Mouse (Mus musculus) cerebellum, postnatal 10 days (tissue): ENCODE results near the gene Otor.

Experiments
- DNase-seq, 2 experiments: peaks; one replicate each; pipeline ENCODE4 v3.0.0; 2021; ENCODE audit warnings: mixed read lengths in 2 of 2

Gene Otor

DNA sequence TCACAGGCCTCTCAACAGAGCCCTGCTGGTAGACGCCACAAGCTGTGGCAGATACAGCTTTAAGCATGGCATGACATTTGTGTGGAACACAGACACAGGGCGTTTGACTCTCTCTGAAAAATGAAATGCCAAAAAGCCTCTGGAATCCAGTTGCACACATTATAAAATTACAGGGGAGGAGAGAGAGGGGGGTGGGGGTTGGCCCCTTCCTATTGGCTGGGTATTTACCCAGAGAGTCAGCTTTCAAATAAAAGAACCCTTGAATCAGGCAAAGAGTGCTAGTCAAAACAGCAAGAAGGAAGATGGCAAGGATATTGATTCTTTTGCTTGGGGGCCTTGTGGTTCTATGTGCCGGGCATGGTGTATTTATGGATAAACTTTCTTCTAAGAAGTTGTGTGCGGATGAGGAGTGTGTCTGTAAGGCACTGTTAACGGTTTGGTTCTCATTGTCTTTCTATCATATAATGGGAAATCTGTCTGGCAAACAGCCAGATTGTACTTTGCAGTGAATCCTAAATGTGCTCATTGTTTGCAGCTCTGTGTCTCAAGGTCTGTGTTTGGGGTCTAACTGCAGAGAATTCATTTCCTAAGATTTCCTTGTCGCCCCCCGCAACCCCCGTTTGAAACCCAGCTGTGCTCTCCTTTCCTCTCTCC is at the start of gene Otor:
TSS of gene Otor (plus strand) at position 276 of the 654 bp plus-strand sequence.
- no peak for DNase-seq

GRCm38 (mm10) chr2:143031283-143031682 is 47.0 kb upstream of the Otor start:
- no peak for DNase-seq

DNA sequence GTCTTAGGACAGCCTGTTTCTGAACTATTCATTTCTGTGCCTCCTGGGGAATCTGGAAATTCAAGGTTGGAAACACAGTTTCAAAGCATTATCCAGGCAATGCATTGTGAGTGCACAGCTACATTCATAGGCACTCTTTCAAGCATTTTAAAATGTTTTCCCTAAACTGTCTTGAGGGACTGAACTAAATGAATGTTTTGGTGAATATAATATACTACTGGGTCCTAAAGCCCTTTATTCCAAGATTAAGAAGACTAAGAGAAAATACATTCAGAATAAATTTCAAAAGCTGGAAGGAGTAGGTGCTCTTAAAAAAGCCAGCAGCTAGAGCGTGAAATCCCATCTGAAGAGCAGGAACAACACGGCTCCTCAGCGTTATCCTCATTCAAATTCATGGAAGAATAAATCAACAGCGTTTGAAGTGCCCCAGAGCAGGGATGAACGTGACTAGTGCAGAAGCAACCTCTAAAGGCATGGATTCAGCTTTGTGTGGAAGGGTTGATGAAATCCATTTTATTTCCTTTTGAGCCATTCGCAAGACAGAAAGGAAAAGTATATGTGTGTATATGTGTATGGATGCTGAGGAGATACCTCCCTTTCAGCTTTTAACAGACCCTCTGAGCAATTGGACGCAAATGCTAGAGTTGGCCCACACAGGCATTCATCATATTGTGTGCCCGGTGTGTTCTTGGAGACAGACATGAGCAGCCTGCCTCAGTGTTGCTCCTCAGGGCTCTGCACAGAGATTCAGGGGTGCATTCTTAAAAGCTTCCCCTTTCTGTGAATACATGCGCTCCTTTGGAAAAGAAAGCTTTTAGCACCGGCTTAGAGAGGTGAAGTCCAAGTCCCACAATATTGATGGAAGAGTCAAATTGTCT is 45.7 kb upstream of the Otor start:
- DNase-seq = peak; percentile 13 to 18

DNA sequence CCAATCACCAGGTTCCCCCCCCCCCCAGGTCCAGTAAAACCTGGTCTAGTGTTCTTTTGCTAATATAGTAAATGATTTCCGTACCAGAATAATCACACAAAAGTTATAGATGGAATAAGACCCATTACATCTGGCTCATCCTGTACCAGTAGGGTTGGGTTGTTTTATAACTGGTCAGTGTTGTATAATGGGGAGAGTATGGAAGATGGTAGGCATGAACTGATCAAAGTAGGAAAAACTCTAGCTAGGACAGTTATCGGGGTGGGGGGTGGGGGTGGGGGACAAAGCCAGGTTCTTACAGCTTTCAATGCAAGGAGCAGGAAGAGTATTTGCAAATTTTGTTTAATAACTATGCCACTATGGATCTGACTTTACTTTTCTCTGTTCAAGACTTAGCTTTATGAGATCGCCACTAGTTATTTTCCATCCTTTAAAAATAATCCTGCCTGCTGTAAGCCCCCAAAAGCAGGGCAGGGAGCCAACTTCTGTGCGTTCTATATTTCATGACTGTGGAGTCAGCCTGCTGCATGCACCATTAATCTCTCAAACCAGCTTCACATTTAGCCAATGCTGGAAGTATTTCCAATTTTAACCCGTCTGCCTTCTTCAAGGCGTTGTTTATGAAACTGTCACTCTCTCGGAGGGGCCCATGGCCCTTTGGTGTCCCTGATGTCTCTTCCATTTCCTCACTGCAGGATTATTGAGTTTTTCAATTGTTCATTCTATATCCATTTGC is 43.8 kb upstream of the Otor start:
- DNase-seq = peak; percentile 6 to 9

GRCm38 (mm10) chr2:143035086-143035593 is 43.1 kb upstream of the Otor start:
- no peak for DNase-seq

GRCm38 (mm10) chr2:143041596-143041995 is 36.7 kb upstream of the Otor start:
- no peak for DNase-seq

DNA sequence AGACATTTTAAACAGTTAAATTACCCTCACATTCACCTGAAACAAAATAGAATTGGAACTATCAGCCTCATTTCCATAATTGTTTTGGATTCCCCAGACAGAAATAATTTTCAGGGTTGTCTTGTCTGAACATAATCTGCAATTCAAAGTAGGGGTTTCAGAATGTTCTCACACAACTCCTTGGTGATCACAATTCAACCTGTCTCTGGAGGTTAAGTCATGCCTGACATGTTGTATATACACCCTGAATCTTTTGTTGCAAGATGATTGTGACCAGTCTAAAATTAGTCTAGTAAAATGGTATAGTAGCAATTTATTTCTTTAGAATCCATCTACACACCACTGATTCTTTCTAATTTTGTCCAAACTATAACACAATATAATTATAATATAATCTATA is 23.0 kb upstream of the Otor start:
- no peak for DNase-seq

GRCm38 (mm10) chr2:143056736-143057135 is 21.5 kb upstream of the Otor start:
- no peak for DNase-seq

- DNase-seq = no peak
Observed at GRCm38 (mm10) chr2:143062432-143062811, 15.9 kb upstream of the Otor start.

GRCm38 (mm10) chr2:143062812-143063792 is 15.2 kb upstream of the Otor start, which contains the start of gene Snrpb2:
Gene Snrpb2, plus strand, starts transcription at chr2:143063039.
- peak; percentile 90 to 93 for DNase-seq

- DNase-seq = no peak
Observed at GRCm38 (mm10) chr2:143065914-143066313, 12.4 kb upstream of the Otor start.

DNA sequence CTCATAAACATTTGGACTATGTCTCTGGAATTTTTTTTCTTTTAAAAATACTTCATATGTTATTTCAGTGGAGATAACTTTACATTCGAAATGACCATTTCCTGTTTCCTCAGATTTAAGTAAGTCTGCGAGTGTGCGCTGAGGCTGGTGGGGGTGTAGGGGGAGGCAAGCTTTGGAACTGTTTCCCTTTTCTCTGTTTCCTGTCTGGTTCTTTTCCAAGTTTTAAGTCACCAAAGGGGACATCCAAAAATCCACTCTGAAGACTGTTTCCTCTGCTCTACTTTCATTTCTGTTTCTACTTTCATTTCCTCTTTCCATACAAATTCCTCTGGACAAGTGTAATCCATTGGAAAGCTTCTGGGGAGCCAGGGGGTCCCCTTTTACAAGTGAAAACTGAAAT is 3.4 kb downstream of the Otor start:
- no peak for DNase-seq

- DNase-seq = no peak
Observed at GRCm38 (mm10) chr2:143084852-143085397, 6.7 kb downstream of the Otor start.

DNA sequence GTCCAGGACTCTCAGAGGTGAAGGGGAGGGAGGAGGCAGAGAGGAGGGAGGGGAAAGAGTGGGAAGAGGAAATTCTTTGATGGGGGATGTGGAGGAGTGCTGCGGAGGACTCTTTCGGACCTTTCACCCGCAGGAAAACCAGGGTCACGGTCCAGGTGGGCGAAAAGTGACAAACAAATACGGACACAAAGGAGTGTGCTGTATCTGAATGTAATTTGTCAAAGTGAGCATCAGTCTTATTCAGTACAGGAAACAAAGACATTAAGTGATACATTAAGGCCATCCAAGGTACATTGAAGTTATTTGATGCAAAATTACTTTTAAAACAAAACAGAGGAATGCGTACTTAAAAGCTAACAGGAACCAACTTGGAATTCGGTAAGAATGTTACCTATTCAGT is 11.6 kb downstream of the Otor start:
- DNase-seq = no peak

DNA sequence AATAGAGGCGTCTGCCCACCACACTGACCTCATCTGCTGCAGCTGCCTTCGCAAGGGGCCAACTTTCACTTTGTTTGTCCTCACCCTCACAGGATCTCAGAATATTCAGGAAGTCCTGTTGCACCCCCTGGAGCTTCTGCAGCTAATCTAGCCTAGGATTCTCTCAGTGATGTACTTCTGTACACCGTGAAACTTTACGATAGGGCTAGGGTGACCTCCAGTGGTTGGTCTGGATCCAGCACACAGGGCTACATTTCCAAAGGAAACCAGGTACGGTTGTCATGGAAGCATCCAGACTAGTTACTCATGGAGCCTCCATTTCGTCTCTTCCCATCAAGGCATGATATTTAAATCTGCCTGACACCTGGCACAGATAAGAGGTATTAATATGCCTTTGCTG is 15.5 kb downstream of the Otor start:
- DNase-seq = peak; percentile 82 to 84

DNA sequence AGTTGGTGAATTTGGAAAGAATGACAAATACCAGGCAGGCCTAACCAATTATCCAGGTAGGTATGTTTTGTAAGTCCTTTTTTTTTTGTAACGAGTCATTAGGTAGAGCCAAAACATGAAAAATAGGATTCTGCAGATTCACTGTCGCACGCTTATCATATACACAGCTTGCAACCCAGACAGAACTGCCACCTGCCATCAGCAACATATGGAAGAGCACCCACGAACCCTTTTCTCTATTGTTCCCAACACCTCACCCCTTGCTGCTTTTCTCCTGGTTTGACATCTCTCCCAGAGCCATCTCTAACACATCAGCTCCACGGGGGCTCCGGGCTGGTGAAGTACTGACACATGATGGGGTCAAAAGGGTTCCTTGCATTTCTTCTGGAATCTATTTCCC is 16.5 kb downstream of the Otor start:
- no peak for DNase-seq

DNA sequence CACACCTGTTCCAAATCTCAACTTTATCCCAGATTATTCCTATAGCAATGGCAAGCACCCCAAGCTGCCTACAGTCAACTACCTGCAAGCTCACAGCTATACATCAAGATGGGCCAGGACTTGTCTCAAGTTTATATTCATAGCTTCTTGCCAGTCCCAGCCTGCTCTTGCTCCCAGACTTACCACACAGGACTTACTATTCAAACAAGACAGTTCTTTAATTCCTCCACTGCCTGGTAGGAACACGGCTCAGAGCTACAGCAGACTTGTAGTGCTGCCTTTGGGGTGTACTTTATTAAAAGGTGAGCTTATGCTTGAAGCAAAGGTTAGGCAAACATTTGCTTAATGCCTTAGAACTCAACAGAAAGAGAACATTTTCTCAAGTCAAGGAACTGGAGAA is 18.9 kb downstream of the Otor start:
- DNase-seq = no peak

DNA sequence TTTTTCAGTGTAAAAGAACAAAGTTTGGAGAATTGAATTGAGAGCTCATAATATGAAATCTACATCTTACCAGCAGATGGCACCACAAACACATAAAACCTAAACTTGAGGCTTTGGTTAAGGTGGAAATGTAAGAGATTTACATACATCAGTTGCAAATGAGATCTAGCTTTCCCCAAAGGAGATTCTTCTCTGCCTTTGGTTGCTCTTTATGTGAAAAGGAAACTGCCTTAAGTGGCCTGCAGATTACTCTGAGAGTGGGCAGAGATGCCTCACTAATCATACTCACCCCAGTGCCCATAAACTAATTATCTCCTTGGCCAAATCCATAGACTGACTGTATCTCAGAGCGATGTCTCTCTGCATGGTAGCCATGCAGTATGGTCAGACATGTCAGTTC is 35.6 kb downstream of the Otor start:
- DNase-seq = peak; percentile 45 to 74

DNA sequence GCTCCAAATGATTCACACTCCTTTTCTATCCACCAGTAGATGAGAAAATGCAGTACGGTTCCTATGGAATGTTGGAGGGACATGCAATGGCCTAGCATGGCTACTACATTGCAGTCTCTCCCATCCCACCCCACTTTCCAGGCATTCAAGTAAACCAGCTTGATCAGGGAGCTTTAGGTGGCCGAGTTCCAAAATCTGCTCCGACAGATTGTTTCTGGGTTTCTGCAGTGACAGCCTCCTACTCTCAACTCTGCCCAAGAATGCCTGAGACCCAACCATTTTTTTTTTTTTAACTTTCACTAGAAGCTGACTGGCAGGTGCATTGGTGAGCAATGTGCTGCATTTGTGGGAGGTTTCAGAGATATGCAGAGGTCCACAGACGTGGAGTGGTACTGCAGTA is 36.4 kb downstream of the Otor start:
- DNase-seq = peak; percentile 72 to 77

GRCm38 (mm10) chr2:143117453-143117852 is 39.2 kb downstream of the Otor start:
- peak; percentile 69 to 72 for DNase-seq

- DNase-seq = no peak
Observed at GRCm38 (mm10) chr2:143118221-143118620, 39.9 kb downstream of the Otor start.
